Mouse (Mus musculus): ENCODE data around the gene Cdc42bpa. TPM values are rescaled to one million over a fixed set of nuclear protein-coding genes. Genes with fewer than 3 reads are reported as not detected.

Cdc42bpa gene
- polyA plus RNA-seq, 1 experiment from 2014 or later = 34.5 TPM

- WGBS = 81% methylated on average over 1 of the region's 1 CpGs
Observed at GRCm38 (mm10) chr1:180089176-180089575, 128.9 kb downstream of the Cdc42bpa start.

GRCm38 (mm10) chr1:180098426-180098825 lies 138.2 kb downstream of the Cdc42bpa start:
- Histone ChIP-seq H3K27me3 (replicated peaks; ENCODE audit: control insufficient read depth, insufficient read depth, low read length) (no peaks in the 10 kb centered on the region), H3K4me2 (ENCODE audit: low read length) (no peak overlapping the region), H3K9me3 (ENCODE audit: control insufficient read depth, low read length) (no peaks in the 10 kb centered on the region), H3K4me3 (ENCODE audit: low read length) (no peak overlapping the region), H3K9ac (ENCODE audit: low read depth, low read length) (no peak overlapping the region), H3K4me1 (ENCODE audit: control insufficient read depth, insufficient read depth, low read depth, low read length) (no peaks in the 10 kb centered on the region), H3K27ac (ENCODE audit: low read depth, low read length) (no peak overlapping the region), H3K36me3 (ENCODE audit: control insufficient read depth, insufficient read depth, low read length) (peaks cover 4% of the 10 kb centered on the region; the same call in 1 of the 2 replicates)
- WGBS = 95% methylated on average over 5 of the region's 5 CpGs
- ATAC-seq = no peak

More at GRCm38 (mm10) chr1:180089176-180089575, 128.9 kb downstream of the Cdc42bpa start:
- no peak overlapping the region for H3K4me3 ChIP-seq (ENCODE audit: low read length)
- no peaks in the 10 kb centered on the region for H3K27me3 ChIP-seq (replicated peaks; ENCODE audit: control insufficient read depth, insufficient read depth, low read length)
- H3K27ac ChIP-seq (ENCODE audit: low read depth, low read length) = no peak overlapping the region
- no peaks in the 10 kb centered on the region for H3K4me1 ChIP-seq (ENCODE audit: control insufficient read depth, insufficient read depth, low read depth, low read length)
- H3K36me3 ChIP-seq (ENCODE audit: control insufficient read depth, insufficient read depth, low read length) = no peaks in the 10 kb centered on the region
- no peak for ATAC-seq
- H3K4me2 ChIP-seq (ENCODE audit: low read length) = no peak overlapping the region
- no peaks in the 10 kb centered on the region for H3K9me3 ChIP-seq (ENCODE audit: control insufficient read depth, low read length)
- H3K9ac ChIP-seq (ENCODE audit: low read depth, low read length) = no peak overlapping the region

GRCm38 (mm10) chr1:180104567-180104966 lies 144.3 kb downstream of the Cdc42bpa start:
- Histone ChIP-seq H3K27ac (ENCODE audit: low read depth, low read length) (no peak overlapping the region), H3K4me2 (ENCODE audit: low read length) (no peak overlapping the region), H3K9ac (ENCODE audit: low read depth, low read length) (no peak overlapping the region), H3K4me3 (ENCODE audit: low read length) (no peak overlapping the region), H3K36me3 (ENCODE audit: control insufficient read depth, insufficient read depth, low read length) (peaks cover 3% of the 10 kb centered on the region; the same call in 1 of the 2 replicates), H3K4me1 (ENCODE audit: control insufficient read depth, insufficient read depth, low read depth, low read length) (no peaks in the 10 kb centered on the region), H3K9me3 (ENCODE audit: control insufficient read depth, low read length) (no peaks in the 10 kb centered on the region), H3K27me3 (replicated peaks; ENCODE audit: control insufficient read depth, insufficient read depth, low read length) (no peaks in the 10 kb centered on the region)
- ATAC-seq = no peak
- WGBS = 66% methylated on average over 3 of the region's 3 CpGs

- H3K27me3 ChIP-seq (replicated peaks; ENCODE audit: control insufficient read depth, insufficient read depth, low read length) = no peaks in the 10 kb centered on the region
- no peaks in the 10 kb centered on the region for H3K4me1 ChIP-seq (ENCODE audit: control insufficient read depth, insufficient read depth, low read depth, low read length)
- H3K4me3 ChIP-seq (ENCODE audit: low read length) = no peak overlapping the region
- ATAC-seq = no peak
- H3K27ac ChIP-seq (ENCODE audit: low read depth, low read length) = no peak overlapping the region
- 66% methylated on average over 5 of the region's 5 CpGs for WGBS
- peaks cover 3% of the 10 kb centered on the region for H3K36me3 ChIP-seq (ENCODE audit: control insufficient read depth, insufficient read depth, low read length)
- no peak overlapping the region for H3K4me2 ChIP-seq (ENCODE audit: low read length)
- no peaks in the 10 kb centered on the region for H3K9me3 ChIP-seq (ENCODE audit: control insufficient read depth, low read length)
- H3K9ac ChIP-seq (ENCODE audit: low read depth, low read length) = no peak overlapping the region
Observed at GRCm38 (mm10) chr1:180109050-180109449, 148.8 kb downstream of the Cdc42bpa start.

GRCm38 (mm10) chr1:180116525-180116924 lies 156.3 kb downstream of the Cdc42bpa start:
- H3K4me3 ChIP-seq (ENCODE audit: low read length) = no peak overlapping the region
- no peak overlapping the region for H3K9ac ChIP-seq (ENCODE audit: low read depth, low read length)
- H3K36me3 ChIP-seq (ENCODE audit: control insufficient read depth, insufficient read depth, low read length) = no peaks in the 10 kb centered on the region; the same call in none of the 2 replicates
- 88% methylated on average over 1 of the region's 1 CpGs for WGBS
- H3K27me3 ChIP-seq (replicated peaks; ENCODE audit: control insufficient read depth, insufficient read depth, low read length) = no peaks in the 10 kb centered on the region
- H3K9me3 ChIP-seq (ENCODE audit: control insufficient read depth, low read length) = no peaks in the 10 kb centered on the region
- no peak overlapping the region for H3K4me2 ChIP-seq (ENCODE audit: low read length)
- H3K4me1 ChIP-seq (ENCODE audit: control insufficient read depth, insufficient read depth, low read depth, low read length) = no peaks in the 10 kb centered on the region
- H3K27ac ChIP-seq (ENCODE audit: low read depth, low read length) = no peak overlapping the region
- ATAC-seq = no peak

- 56% methylated on average over 8 of the region's 8 CpGs for WGBS
- Histone ChIP-seq H3K27ac (ENCODE audit: low read depth, low read length) (no peak overlapping the region), H3K4me3 (ENCODE audit: low read length) (no peak overlapping the region), H3K27me3 (replicated peaks; ENCODE audit: control insufficient read depth, insufficient read depth, low read length) (no peaks in the 10 kb centered on the region), H3K9ac (ENCODE audit: low read depth, low read length) (no peak overlapping the region), H3K4me2 (ENCODE audit: low read length) (no peak overlapping the region), H3K36me3 (ENCODE audit: control insufficient read depth, insufficient read depth, low read length) (no peaks in the 10 kb centered on the region; the same call in 1 of the 2 replicates), H3K9me3 (ENCODE audit: control insufficient read depth, low read length) (no peaks in the 10 kb centered on the region), H3K4me1 (ENCODE audit: control insufficient read depth, insufficient read depth, low read depth, low read length) (no peaks in the 10 kb centered on the region)
- ATAC-seq = no peak
Observed at GRCm38 (mm10) chr1:180118233-180118632, 158.0 kb downstream of the Cdc42bpa start.

GRCm38 (mm10) chr1:180128077-180128792 lies 168.0 kb downstream of the Cdc42bpa start:
- H3K9me3 ChIP-seq (ENCODE audit: control insufficient read depth, low read length) = no peaks in the 10 kb centered on the region
- 97% methylated on average over 5 of the region's 5 CpGs for WGBS
- no peak overlapping the region for H3K27ac ChIP-seq (ENCODE audit: low read depth, low read length)
- no peak overlapping the region for H3K9ac ChIP-seq (ENCODE audit: low read depth, low read length)
- ATAC-seq = no peak
- H3K4me3 ChIP-seq (ENCODE audit: low read length) = no peak overlapping the region
- H3K36me3 ChIP-seq (ENCODE audit: control insufficient read depth, insufficient read depth, low read length) = 0 out of 2 replicates have a peak, but pooled peaks cover 4% of the 10 kb centered on the region
- H3K4me2 ChIP-seq (ENCODE audit: low read length) = no peak overlapping the region
- no peaks in the 10 kb centered on the region for H3K4me1 ChIP-seq (ENCODE audit: control insufficient read depth, insufficient read depth, low read depth, low read length)
- no peaks in the 10 kb centered on the region for H3K27me3 ChIP-seq (replicated peaks; ENCODE audit: control insufficient read depth, insufficient read depth, low read length)

GRCm38 (mm10) chr1:180131402-180131801 lies 171.1 kb downstream of the Cdc42bpa start:
- no peak overlapping the region for H3K27ac ChIP-seq (ENCODE audit: low read depth, low read length)
- no peak overlapping the region for H3K4me3 ChIP-seq (ENCODE audit: low read length)
- no peak for ATAC-seq
- no peaks in the 10 kb centered on the region for H3K27me3 ChIP-seq (replicated peaks; ENCODE audit: control insufficient read depth, insufficient read depth, low read length)
- 0 out of 2 replicates have a peak, but pooled peaks cover 4% of the 10 kb centered on the region for H3K36me3 ChIP-seq (ENCODE audit: control insufficient read depth, insufficient read depth, low read length)
- WGBS = 59% methylated on average over 3 of the region's 3 CpGs
- H3K4me1 ChIP-seq (ENCODE audit: control insufficient read depth, insufficient read depth, low read depth, low read length) = no peaks in the 10 kb centered on the region
- H3K4me2 ChIP-seq (ENCODE audit: low read length) = no peak overlapping the region
- no peaks in the 10 kb centered on the region for H3K9me3 ChIP-seq (ENCODE audit: control insufficient read depth, low read length)
- no peak overlapping the region for H3K9ac ChIP-seq (ENCODE audit: low read depth, low read length)

- Histone ChIP-seq H3K27ac (ENCODE audit: low read depth, low read length) (no peak overlapping the region), H3K9me3 (ENCODE audit: control insufficient read depth, low read length) (no peaks in the 10 kb centered on the region), H3K36me3 (ENCODE audit: control insufficient read depth, insufficient read depth, low read length) (peaks cover 9% of the 10 kb centered on the region; the same call in 1 of the 2 replicates), H3K9ac (ENCODE audit: low read depth, low read length) (no peak overlapping the region), H3K4me1 (ENCODE audit: control insufficient read depth, insufficient read depth, low read depth, low read length) (no peaks in the 10 kb centered on the region), H3K4me3 (ENCODE audit: low read length) (no peak overlapping the region), H3K27me3 (replicated peaks; ENCODE audit: control insufficient read depth, insufficient read depth, low read length) (no peaks in the 10 kb centered on the region), H3K4me2 (ENCODE audit: low read length) (no peak overlapping the region)
- 95% methylated on average over 4 of the region's 4 CpGs for WGBS
- ATAC-seq = no peak
Observed at GRCm38 (mm10) chr1:180132187-180132586, 171.9 kb downstream of the Cdc42bpa start.

Data from hindbrain, embryonic 16.5 days (tissue).